Mouse (Mus musculus): ENCODE measurements at regions not wholly inside any gene's neighbourhood (a gene's known extent, or its start where the extent isn't known, plus 50 kb on each side); places are given as distances from the start of the nearest gene placed in this dataset.

- WGBS: 66% methylated on average over 2 of the region's 2 CpGs
These were observed 588.7 kb upstream of the 2610301B20Rik start for GRCm38 (mm10) chr4:10285562-10285961.

GRCm38 (mm10) chr4:10290326-10290725, 584.0 kb upstream of the 2610301B20Rik start:
- Histone ChIP-seq H3K27me3 (no peaks in the 10 kb centered on the region), H3K36me3 (no peaks in the 10 kb centered on the region), H3K9ac (no peak overlapping the region), H3K4me3 (no peak overlapping the region), H3K9me3 (replicated peaks) (no peaks in the 10 kb centered on the region), H3K4me2 (replicated peaks) (no peak overlapping the region), H3K27ac (no peak overlapping the region), H3K4me1 (no peaks in the 10 kb centered on the region)
- WGBS: 68% methylated on average over 3 of the region's 3 CpGs
- ATAC-seq (ENCODE audit: low FRiP score): no peak

More at GRCm38 (mm10) chr4:10285562-10285961, 588.7 kb upstream of the 2610301B20Rik start:
- no peaks in the 10 kb centered on the region for H3K27me3 ChIP-seq
- H3K27ac ChIP-seq: no peak overlapping the region
- H3K9ac ChIP-seq: no peak overlapping the region
- no peak overlapping the region for H3K4me2 ChIP-seq (replicated peaks)
- no peaks in the 10 kb centered on the region for H3K9me3 ChIP-seq (replicated peaks)
- no peak for ATAC-seq (ENCODE audit: low FRiP score)
- H3K4me3 ChIP-seq: no peak overlapping the region
- no peaks in the 10 kb centered on the region for H3K36me3 ChIP-seq
- H3K4me1 ChIP-seq: no peaks in the 10 kb centered on the region

- no peaks in the 10 kb centered on the region for H3K4me1 ChIP-seq
- no peak overlapping the region for H3K4me3 ChIP-seq
- H3K27me3 ChIP-seq: no peaks in the 10 kb centered on the region
- WGBS: 72% methylated on average over 4 of the region's 4 CpGs
- H3K9me3 ChIP-seq (replicated peaks): no peaks in the 10 kb centered on the region
- no peak for ATAC-seq (ENCODE audit: low FRiP score)
- no peak overlapping the region for H3K27ac ChIP-seq
- H3K36me3 ChIP-seq: no peaks in the 10 kb centered on the region
- no peak overlapping the region for H3K4me2 ChIP-seq (replicated peaks)
- no peak overlapping the region for H3K9ac ChIP-seq
These were observed 579.2 kb upstream of the 2610301B20Rik start for GRCm38 (mm10) chr4:10295012-10295530.

GRCm38 (mm10) chr4:10296220-10296619, 578.1 kb upstream of the 2610301B20Rik start:
- no peak for ATAC-seq (ENCODE audit: low FRiP score)
- H3K9me3 ChIP-seq (replicated peaks): no peaks in the 10 kb centered on the region
- 88% methylated on average over 1 of the region's 1 CpGs for WGBS
- H3K4me1 ChIP-seq: no peaks in the 10 kb centered on the region
- H3K9ac ChIP-seq: no peak overlapping the region
- no peaks in the 10 kb centered on the region for H3K36me3 ChIP-seq
- H3K27me3 ChIP-seq: no peaks in the 10 kb centered on the region
- H3K27ac ChIP-seq: no peak overlapping the region
- H3K4me2 ChIP-seq (replicated peaks): no peak overlapping the region
- H3K4me3 ChIP-seq: no peak overlapping the region

GRCm38 (mm10) chr4:10311886-10312285, 562.4 kb upstream of the 2610301B20Rik start:
- Histone ChIP-seq H3K36me3 (no peaks in the 10 kb centered on the region), H3K4me1 (no peaks in the 10 kb centered on the region), H3K9me3 (replicated peaks) (no peaks in the 10 kb centered on the region), H3K27ac (no peak overlapping the region), H3K27me3 (no peaks in the 10 kb centered on the region), H3K4me2 (replicated peaks) (no peak overlapping the region), H3K4me3 (no peak overlapping the region), H3K9ac (no peak overlapping the region)
- no peak for ATAC-seq (ENCODE audit: low FRiP score)
- 65% methylated on average over 5 of the region's 5 CpGs for WGBS

- Histone ChIP-seq H3K27ac (no peak overlapping the region), H3K27me3 (no peaks in the 10 kb centered on the region), H3K9me3 (replicated peaks) (no peaks in the 10 kb centered on the region), H3K4me3 (no peak overlapping the region), H3K4me1 (no peaks in the 10 kb centered on the region), H3K36me3 (no peaks in the 10 kb centered on the region), H3K9ac (no peak overlapping the region), H3K4me2 (replicated peaks) (no peak overlapping the region)
- ATAC-seq (ENCODE audit: low FRiP score): no peak
- 72% methylated on average over 4 of the region's 4 CpGs for WGBS
These were observed 559.2 kb upstream of the 2610301B20Rik start for GRCm38 (mm10) chr4:10315144-10315543.

GRCm38 (mm10) chr4:10315875-10316274, 558.4 kb upstream of the 2610301B20Rik start:
- Histone ChIP-seq H3K4me1 (no peaks in the 10 kb centered on the region), H3K4me2 (replicated peaks) (no peak overlapping the region), H3K36me3 (no peaks in the 10 kb centered on the region), H3K9me3 (replicated peaks) (no peaks in the 10 kb centered on the region), H3K4me3 (no peak overlapping the region), H3K9ac (no peak overlapping the region), H3K27ac (no peak overlapping the region), H3K27me3 (no peaks in the 10 kb centered on the region)
- no peak for ATAC-seq (ENCODE audit: low FRiP score)
- WGBS: 59% methylated on average over 3 of the region's 3 CpGs

- Histone ChIP-seq H3K4me3 (no peak overlapping the region), H3K27me3 (no peaks in the 10 kb centered on the region), H3K4me2 (replicated peaks) (no peak overlapping the region), H3K4me1 (no peaks in the 10 kb centered on the region), H3K9ac (no peak overlapping the region), H3K27ac (no peak overlapping the region), H3K9me3 (replicated peaks) (no peaks in the 10 kb centered on the region), H3K36me3 (no peaks in the 10 kb centered on the region)
- ATAC-seq (ENCODE audit: low FRiP score): no peak
- WGBS: 75% methylated on average over 2 of the region's 2 CpGs
These were observed 530.2 kb upstream of the 2610301B20Rik start for GRCm38 (mm10) chr4:10344147-10344546.

GRCm38 (mm10) chr4:10351876-10352627, 522.2 kb upstream of the 2610301B20Rik start:
- Histone ChIP-seq H3K27ac (no peak overlapping the region), H3K36me3 (no peaks in the 10 kb centered on the region), H3K9me3 (replicated peaks) (no peaks in the 10 kb centered on the region), H3K4me1 (no peaks in the 10 kb centered on the region), H3K4me3 (no peak overlapping the region), H3K4me2 (replicated peaks) (no peak overlapping the region), H3K9ac (no peak overlapping the region), H3K27me3 (no peaks in the 10 kb centered on the region)
- no peak for ATAC-seq (ENCODE audit: low FRiP score)
- WGBS: 82% methylated on average over 4 of the region's 4 CpGs

- Histone ChIP-seq H3K27me3 (no peaks in the 10 kb centered on the region), H3K27ac (no peak overlapping the region), H3K36me3 (no peaks in the 10 kb centered on the region), H3K4me1 (no peaks in the 10 kb centered on the region), H3K9me3 (replicated peaks) (no peaks in the 10 kb centered on the region), H3K9ac (no peak overlapping the region), H3K4me2 (replicated peaks) (no peak overlapping the region), H3K4me3 (no peak overlapping the region)
- no peak for ATAC-seq (ENCODE audit: low FRiP score)
- WGBS: 83% methylated on average over 3 of the region's 3 CpGs
These were observed 516.7 kb upstream of the 2610301B20Rik start for GRCm38 (mm10) chr4:10357572-10357971.

GRCm38 (mm10) chr4:10389790-10390189, 484.5 kb upstream of the 2610301B20Rik start:
- H3K4me3 ChIP-seq: no peak overlapping the region
- H3K9me3 ChIP-seq (replicated peaks): no peaks in the 10 kb centered on the region
- no peaks in the 10 kb centered on the region for H3K27me3 ChIP-seq
- H3K27ac ChIP-seq: no peak overlapping the region
- no peaks in the 10 kb centered on the region for H3K4me1 ChIP-seq
- no peak overlapping the region for H3K4me2 ChIP-seq (replicated peaks)
- no peak for ATAC-seq (ENCODE audit: low FRiP score)
- WGBS: 86% methylated on average over 2 of the region's 2 CpGs
- no peak overlapping the region for H3K9ac ChIP-seq
- H3K36me3 ChIP-seq: no peaks in the 10 kb centered on the region

- no peak overlapping the region for H3K27ac ChIP-seq
- H3K4me2 ChIP-seq (replicated peaks): no peak overlapping the region
- no peak overlapping the region for H3K9ac ChIP-seq
- H3K27me3 ChIP-seq: no peaks in the 10 kb centered on the region
- no peaks in the 10 kb centered on the region for H3K4me1 ChIP-seq
- no peaks in the 10 kb centered on the region for H3K9me3 ChIP-seq (replicated peaks)
- H3K36me3 ChIP-seq: no peaks in the 10 kb centered on the region
- no peak for ATAC-seq (ENCODE audit: low FRiP score)
- no peak overlapping the region for H3K4me3 ChIP-seq
These were observed 477.0 kb upstream of the 2610301B20Rik start for GRCm38 (mm10) chr4:10397249-10397648.

GRCm38 (mm10) chr4:10398075-10398474, 476.2 kb upstream of the 2610301B20Rik start:
- Histone ChIP-seq H3K27ac (no peak overlapping the region), H3K4me1 (no peaks in the 10 kb centered on the region), H3K4me3 (no peak overlapping the region), H3K4me2 (replicated peaks) (no peak overlapping the region), H3K27me3 (no peaks in the 10 kb centered on the region), H3K36me3 (no peaks in the 10 kb centered on the region), H3K9me3 (replicated peaks) (no peaks in the 10 kb centered on the region), H3K9ac (no peak overlapping the region)
- ATAC-seq (ENCODE audit: low FRiP score): no peak
- WGBS: 99% methylated on average over 2 of the region's 2 CpGs
